Mouse (Mus musculus): ENCODE results near the gene Anxa11. TPM values are rescaled to one million over a fixed set of nuclear protein-coding genes. Genes with fewer than 3 reads are reported as not detected.
"Not testable (repeated sequence)": the region's sequence is repeated elsewhere in the genome, so short reads cannot be mapped to it uniquely, and the experiment has no call there.

The Anxa11 gene
- polyA plus RNA-seq, 1 experiment: 12.9 TPM

- 27% methylated on average over 8 of the region's 8 CpGs for WGBS
- Histone ChIP-seq H3K27ac (ENCODE audit: insufficient read depth, low read length) (no peak overlapping the region), H3K4me1 (ENCODE audit: control insufficient read depth, insufficient read depth, low read length) (peaks cover 8% of the 10 kb centered on the region), H3K4me3 (replicated peaks; ENCODE audit: insufficient read depth, low read depth, low read length) (no peak overlapping the region), H3K27me3 (ENCODE audit: control insufficient read depth, insufficient read depth, low read length) (no peaks in the 10 kb centered on the region)
- no peak for TF ChIP-seq CTCF (IDR thresholded peaks at IDR 0.05; ENCODE audit: borderline replicate concordance, insufficient read depth, low read depth, low read length)
- TF ChIP-seq POLR2A (IDR thresholded peaks at IDR 0.05; ENCODE audit: borderline replicate concordance, insufficient read depth, low read length): no peak
- DNase-seq: peak; percentile 57 to 64
These were observed 30.8 kb downstream of the Anxa11 start for GRCm38 (mm10) chr14:25872461-25873415.

DNA sequence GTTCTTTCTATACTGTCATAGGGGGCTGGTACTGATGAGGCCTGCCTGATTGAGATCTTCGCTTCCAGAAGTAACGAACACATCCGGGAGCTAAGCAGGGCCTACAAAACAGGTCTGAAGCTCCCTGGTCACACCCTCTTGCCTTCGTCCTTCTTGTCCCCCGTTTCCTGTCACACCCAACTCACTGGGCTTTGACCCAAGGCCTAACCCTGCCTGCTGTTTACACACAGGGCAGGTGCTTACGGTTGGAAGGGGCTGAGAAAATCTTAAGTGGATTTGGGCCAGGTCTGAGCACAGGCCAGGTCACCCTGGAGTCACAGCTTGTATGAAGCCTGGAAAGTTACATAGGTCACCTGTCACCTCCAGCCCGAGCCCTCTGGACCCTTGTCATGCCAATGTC lies 34.7 kb downstream of the Anxa11 start:
- H3K27me3 ChIP-seq (ENCODE audit: control insufficient read depth, insufficient read depth, low read length); DNase-seq; H3K4me3 ChIP-seq (replicated peaks; ENCODE audit: insufficient read depth, low read depth, low read length); H3K4me1 ChIP-seq (ENCODE audit: control insufficient read depth, insufficient read depth, low read length); H3K27ac ChIP-seq (ENCODE audit: insufficient read depth, low read length): not testable (repeated sequence)
- no CpG with 5 or more reads among the region's 7 CpGs for WGBS

DNA sequence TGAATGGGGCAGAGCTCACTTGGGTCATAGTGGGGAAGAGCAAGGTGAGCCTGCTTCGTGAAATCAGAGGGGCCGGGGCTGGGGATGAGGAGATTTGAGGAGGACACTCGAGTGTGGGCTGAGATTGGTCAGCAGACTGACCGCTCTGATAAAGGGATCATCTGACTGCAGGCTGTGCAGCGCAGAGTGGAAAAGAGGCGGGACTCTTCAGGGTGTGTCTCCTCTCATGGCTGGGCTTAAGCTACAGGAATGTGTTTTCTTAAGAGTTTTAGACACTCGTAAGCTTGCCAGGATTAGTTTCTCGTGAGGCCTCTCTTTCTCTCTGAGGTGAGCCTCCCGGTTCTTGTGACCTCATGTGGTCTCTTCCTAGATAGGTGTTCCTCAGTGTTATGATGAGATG lies 39.8 kb downstream of the Anxa11 start:
- H3K27me3 ChIP-seq (ENCODE audit: control insufficient read depth, insufficient read depth, low read length); H3K27ac ChIP-seq (ENCODE audit: insufficient read depth, low read length); DNase-seq; H3K4me1 ChIP-seq (ENCODE audit: control insufficient read depth, insufficient read depth, low read length); H3K4me3 ChIP-seq (replicated peaks; ENCODE audit: insufficient read depth, low read depth, low read length): not testable (repeated sequence)
- WGBS: no CpG with 5 or more reads among the region's 9 CpGs

GRCm38 (mm10) chr14:25885886-25886285 lies 43.9 kb downstream of the Anxa11 start:
- not testable (repeated sequence) for H3K4me3 ChIP-seq (replicated peaks; ENCODE audit: insufficient read depth, low read depth, low read length)
- WGBS: no CpG with 5 or more reads among the region's 12 CpGs

GRCm38 (mm10) chr14:25894566-25894965 lies 52.6 kb downstream of the Anxa11 start:
- not testable (repeated sequence) for DNase-seq; H3K4me3 ChIP-seq (replicated peaks; ENCODE audit: insufficient read depth, low read depth, low read length); H3K4me1 ChIP-seq (ENCODE audit: control insufficient read depth, insufficient read depth, low read length); H3K27ac ChIP-seq (ENCODE audit: insufficient read depth, low read length); H3K27me3 ChIP-seq (ENCODE audit: control insufficient read depth, insufficient read depth, low read length)
- no CpG with 5 or more reads among the region's 3 CpGs for WGBS

More at GRCm38 (mm10) chr14:25885886-25886285, 43.9 kb downstream of the Anxa11 start:
- not testable (repeated sequence) for H3K27me3 ChIP-seq (ENCODE audit: control insufficient read depth, insufficient read depth, low read length); H3K4me1 ChIP-seq (ENCODE audit: control insufficient read depth, insufficient read depth, low read length); H3K27ac ChIP-seq (ENCODE audit: insufficient read depth, low read length); DNase-seq

GRCm38 (mm10) chr14:25895686-25896085 lies 53.7 kb downstream of the Anxa11 start:
- no CpG with 5 or more reads among the region's 7 CpGs for WGBS
- not testable (repeated sequence) for DNase-seq; H3K4me1 ChIP-seq (ENCODE audit: control insufficient read depth, insufficient read depth, low read length); H3K27ac ChIP-seq (ENCODE audit: insufficient read depth, low read length); H3K27me3 ChIP-seq (ENCODE audit: control insufficient read depth, insufficient read depth, low read length); H3K4me3 ChIP-seq (replicated peaks; ENCODE audit: insufficient read depth, low read depth, low read length)

GRCm38 (mm10) chr14:25903000-25903399 lies 61.0 kb downstream of the Anxa11 start, which contains the start of gene Plac9a:
Gene Plac9a, minus strand, starts transcription at chr14:25903100.
- H3K4me3 ChIP-seq (replicated peaks; ENCODE audit: insufficient read depth, low read depth, low read length); DNase-seq; H3K27me3 ChIP-seq (ENCODE audit: control insufficient read depth, insufficient read depth, low read length); H3K4me1 ChIP-seq (ENCODE audit: control insufficient read depth, insufficient read depth, low read length); H3K27ac ChIP-seq (ENCODE audit: insufficient read depth, low read length): not testable (repeated sequence)
- no CpG with 5 or more reads among the region's 10 CpGs for WGBS

DNA sequence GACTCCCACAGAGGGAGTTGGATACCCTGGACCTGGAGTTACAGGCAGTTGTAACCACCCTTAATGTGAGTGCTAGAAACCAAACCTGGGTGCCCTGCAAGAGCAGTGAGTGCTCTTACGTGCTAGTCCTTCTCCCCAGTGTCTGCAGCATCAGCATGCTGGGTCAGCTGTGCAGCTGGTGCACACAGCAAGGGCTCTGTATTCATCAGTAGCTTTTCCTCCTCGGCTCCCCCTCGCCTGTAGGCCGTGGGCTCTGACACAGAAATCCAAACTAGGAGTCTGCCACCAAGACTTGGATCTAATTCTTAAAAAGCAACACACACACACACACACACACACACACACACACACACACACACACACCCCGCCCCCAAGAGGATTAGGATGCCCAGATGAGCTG lies 63.3 kb downstream of the Anxa11 start:
- H3K27me3 ChIP-seq (ENCODE audit: control insufficient read depth, insufficient read depth, low read length); H3K4me1 ChIP-seq (ENCODE audit: control insufficient read depth, insufficient read depth, low read length); H3K27ac ChIP-seq (ENCODE audit: insufficient read depth, low read length); H3K4me3 ChIP-seq (replicated peaks; ENCODE audit: insufficient read depth, low read depth, low read length); DNase-seq: not testable (repeated sequence)
- WGBS: 36% methylated on average over 1 of the region's 5 CpGs

DNA sequence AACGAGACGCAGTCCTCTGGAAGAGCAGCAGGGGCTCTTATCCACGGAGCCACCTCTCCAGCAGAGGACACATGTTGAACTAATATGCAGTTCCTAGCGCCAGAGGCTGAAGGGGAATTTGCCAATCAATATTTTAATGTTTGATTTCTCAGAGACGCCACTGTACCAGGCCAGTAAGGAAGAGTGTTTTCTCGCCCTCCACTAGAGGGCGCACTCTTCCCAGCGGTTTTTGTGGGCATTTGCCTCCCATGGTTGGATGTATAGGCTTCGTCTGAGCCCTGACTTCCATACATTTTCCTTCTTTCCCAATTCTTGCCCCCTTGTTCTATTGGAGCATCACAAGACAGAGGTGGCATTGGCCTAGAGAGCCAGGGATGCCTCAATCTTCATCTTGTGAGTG lies 65.3 kb downstream of the Anxa11 start:
- DNase-seq; H3K4me3 ChIP-seq (replicated peaks; ENCODE audit: insufficient read depth, low read depth, low read length); H3K27me3 ChIP-seq (ENCODE audit: control insufficient read depth, insufficient read depth, low read length); H3K27ac ChIP-seq (ENCODE audit: insufficient read depth, low read length); H3K4me1 ChIP-seq (ENCODE audit: control insufficient read depth, insufficient read depth, low read length): not testable (repeated sequence)
- WGBS: no CpG with 5 or more reads among the region's 9 CpGs

GRCm38 (mm10) chr14:25908976-25909375 lies 67.0 kb downstream of the Anxa11 start:
- H3K4me1 ChIP-seq (ENCODE audit: control insufficient read depth, insufficient read depth, low read length); H3K27ac ChIP-seq (ENCODE audit: insufficient read depth, low read length); H3K4me3 ChIP-seq (replicated peaks; ENCODE audit: insufficient read depth, low read depth, low read length); DNase-seq; H3K27me3 ChIP-seq (ENCODE audit: control insufficient read depth, insufficient read depth, low read length): not testable (repeated sequence)
- WGBS: no CpG with 5 or more reads among the region's 8 CpGs

DNA sequence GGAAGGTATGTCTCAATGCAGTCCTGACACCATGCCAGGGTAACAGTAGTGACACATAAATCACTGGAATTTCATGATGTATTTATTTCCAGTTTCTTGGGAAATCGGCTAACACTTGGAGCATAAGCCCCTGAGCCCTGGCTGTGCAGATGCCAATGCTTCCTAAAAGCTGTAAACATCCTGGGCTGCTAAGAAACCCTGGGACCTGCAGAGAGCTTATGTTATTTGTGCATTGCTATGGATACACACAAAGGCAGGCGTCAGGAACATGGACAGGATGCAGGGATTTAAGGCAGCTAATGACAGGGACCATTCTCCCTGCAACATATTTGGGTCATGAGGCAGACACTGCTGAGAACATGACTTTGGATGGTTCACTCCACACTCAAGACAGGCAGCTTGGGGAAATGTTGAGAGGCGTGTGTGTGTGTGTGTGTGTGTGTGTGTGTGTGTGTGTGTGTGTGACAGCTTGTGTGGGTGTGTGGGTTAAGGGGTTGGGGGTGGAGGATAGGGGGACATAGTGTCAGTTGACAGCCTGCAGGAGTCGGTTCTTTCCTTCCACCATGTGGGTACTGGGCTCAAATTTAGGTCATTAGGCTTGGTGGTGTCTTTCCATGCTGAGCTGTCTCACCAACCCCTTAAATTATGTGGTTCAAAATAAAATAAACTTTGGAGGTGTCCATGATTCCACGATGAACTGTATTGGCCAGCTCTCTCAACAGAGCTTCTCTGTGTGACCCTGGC lies 76.6 kb downstream of the Anxa11 start:
- not testable (repeated sequence) for H3K4me1 ChIP-seq (ENCODE audit: control insufficient read depth, insufficient read depth, low read length); DNase-seq; H3K27me3 ChIP-seq (ENCODE audit: control insufficient read depth, insufficient read depth, low read length); H3K4me3 ChIP-seq (replicated peaks; ENCODE audit: insufficient read depth, low read depth, low read length); H3K27ac ChIP-seq (ENCODE audit: insufficient read depth, low read length)
- no CpG with 5 or more reads among the region's 5 CpGs for WGBS
